Mouse (Mus musculus): ENCODE measurements around the gene Pdcd1lg2. TPM values are rescaled to one million over a fixed set of nuclear protein-coding genes. Genes with fewer than 3 reads are reported as not detected.
"Not testable (repeated sequence)": the region's sequence is repeated elsewhere in the genome, so short reads cannot be mapped to it uniquely, and the experiment has no call there.

Pdcd1lg2 gene
- polyA plus RNA-seq, 1 experiment, result not detected

- Histone ChIP-seq H3K79me2 (ENCODE audit: control insufficient read depth, insufficient read depth) (no peaks in the 10 kb centered on the region), H3K4me2 (ENCODE audit: low read depth) (no peak overlapping the region), H3K27me3 (ENCODE audit: control insufficient read depth, insufficient read depth, insufficient read length) (peaks cover 11% of the 10 kb centered on the region), H3K36me3 (ENCODE audit: control insufficient read depth, insufficient read depth) (no peaks in the 10 kb centered on the region), H3K4me3 (no peak overlapping the region), H3ac (ENCODE audit: control insufficient read depth, insufficient read length) (no peak overlapping the region)
- no peak for TF ChIP-seq MYOD1 (IDR thresholded peaks at IDR 0.05; ENCODE audit: control insufficient read depth in 1 of 3, insufficient read length in 2 of 3, low read depth in 2 of 3)
- no peak for TF ChIP-seq POLR2A (IDR thresholded peaks at IDR 0.05; ENCODE audit: insufficient read length, low read depth)
Measured at GRCm38 (mm10) chr19:29406042-29407017, 4.4 kb upstream of the Pdcd1lg2 start.

GRCm38 (mm10) chr19:29412476-29413420 is 2.0 kb downstream of the Pdcd1lg2 start:
- Histone ChIP-seq H3K27me3 (ENCODE audit: control insufficient read depth, insufficient read depth, insufficient read length) (peaks cover 6% of the 10 kb centered on the region), H3K79me2 (ENCODE audit: control insufficient read depth, insufficient read depth) (no peaks in the 10 kb centered on the region), H3K4me3 (no peak overlapping the region), H3K36me3 (ENCODE audit: control insufficient read depth, insufficient read depth) (no peaks in the 10 kb centered on the region), H3K4me2 (ENCODE audit: low read depth) (no peak overlapping the region), H3ac (ENCODE audit: control insufficient read depth, insufficient read length) (no peak overlapping the region)
- no peak for TF ChIP-seq CEBPB (IDR thresholded peaks at IDR 0.05; ENCODE audit: insufficient read depth, poor library complexity, severe bottlenecking)
- TF ChIP-seq POLR2A (IDR thresholded peaks at IDR 0.05; ENCODE audit: insufficient read length, low read depth), result no peak
- no peak for TF ChIP-seq SRF (IDR thresholded peaks at IDR 0.05; ENCODE audit: control insufficient read depth, insufficient read length, low read depth)
- no peak for TF ChIP-seq POLR2AphosphoS2 (IDR thresholded peaks at IDR 0.05; ENCODE audit: insufficient read length, low read depth)
- TF ChIP-seq TCF12 (IDR thresholded peaks at IDR 0.05; ENCODE audit: insufficient read depth, poor library complexity, severe bottlenecking), result no peak

GRCm38 (mm10) chr19:29414513-29414912 is 3.8 kb downstream of the Pdcd1lg2 start:
- H3ac ChIP-seq (ENCODE audit: control insufficient read depth, insufficient read length), result no peak overlapping the region
- no peak overlapping the region for H3K4me3 ChIP-seq
- no peak overlapping the region for H3K4me2 ChIP-seq (ENCODE audit: low read depth)
- TF ChIP-seq SRF (IDR thresholded peaks at IDR 0.05; ENCODE audit: control insufficient read depth, insufficient read length, low read depth) (no peak), CEBPB (IDR thresholded peaks at IDR 0.05; ENCODE audit: insufficient read depth, poor library complexity, severe bottlenecking) (no peak), USF1 (IDR thresholded peaks at IDR 0.05; ENCODE audit: low read depth) (no peak), E2F4 (IDR thresholded peaks at IDR 0.05; ENCODE audit: insufficient read depth) (no peak), TCF3 (IDR thresholded peaks at IDR 0.05; ENCODE audit: insufficient read length, low read depth) (no peak), REST (IDR thresholded peaks at IDR 0.05; ENCODE audit: insufficient read depth, insufficient read length) (no peak), MAX (IDR thresholded peaks at IDR 0.05; ENCODE audit: low read depth) (no peak), MYOD1 (IDR thresholded peaks at IDR 0.05; ENCODE audit: control insufficient read depth in 1 of 3, insufficient read length in 2 of 3, low read depth in 2 of 3) (no peak), MYOG (IDR thresholded peaks at IDR 0.05; ENCODE audit: control insufficient read depth in 1 of 3, insufficient read depth in 1 of 3, insufficient read length in 2 of 3, low read depth in 2 of 3) (no peak), TCF12 (IDR thresholded peaks at IDR 0.05; ENCODE audit: insufficient read depth, poor library complexity, severe bottlenecking) (no peak), POLR2A (IDR thresholded peaks at IDR 0.05; ENCODE audit: insufficient read length, low read depth) (no peak), POLR2AphosphoS2 (IDR thresholded peaks at IDR 0.05; ENCODE audit: insufficient read length, low read depth) (no peak)
- peaks cover 8% of the 10 kb centered on the region for H3K27me3 ChIP-seq (ENCODE audit: control insufficient read depth, insufficient read depth, insufficient read length)
- no peaks in the 10 kb centered on the region for H3K79me2 ChIP-seq (ENCODE audit: control insufficient read depth, insufficient read depth)
- H3K36me3 ChIP-seq (ENCODE audit: control insufficient read depth, insufficient read depth), result no peaks in the 10 kb centered on the region

GRCm38 (mm10) chr19:29414917-29415316 is 4.2 kb downstream of the Pdcd1lg2 start:
- not testable (repeated sequence) for H3ac ChIP-seq (ENCODE audit: control insufficient read depth, insufficient read length); H3K4me3 ChIP-seq; H3K79me2 ChIP-seq (ENCODE audit: control insufficient read depth, insufficient read depth); H3K4me2 ChIP-seq (ENCODE audit: low read depth); H3K36me3 ChIP-seq (ENCODE audit: control insufficient read depth, insufficient read depth); H3K27me3 ChIP-seq (ENCODE audit: control insufficient read depth, insufficient read depth, insufficient read length)

GRCm38 (mm10) chr19:29416393-29416902 is 5.7 kb downstream of the Pdcd1lg2 start:
- H3K4me2 ChIP-seq (ENCODE audit: low read depth), result no peak overlapping the region
- TF ChIP-seq E2F4 (IDR thresholded peaks at IDR 0.05; ENCODE audit: insufficient read depth) (no peak), MYOD1 (IDR thresholded peaks at IDR 0.05; ENCODE audit: control insufficient read depth in 1 of 3, insufficient read length in 2 of 3, low read depth in 2 of 3) (no peak), POLR2AphosphoS2 (IDR thresholded peaks at IDR 0.05; ENCODE audit: insufficient read length, low read depth) (no peak), TCF12 (IDR thresholded peaks at IDR 0.05; ENCODE audit: insufficient read depth, poor library complexity, severe bottlenecking) (no peak), CEBPB (IDR thresholded peaks at IDR 0.05; ENCODE audit: insufficient read depth, poor library complexity, severe bottlenecking) (no peak), POLR2A (IDR thresholded peaks at IDR 0.05; ENCODE audit: insufficient read length, low read depth) (no peak), TCF3 (IDR thresholded peaks at IDR 0.05; ENCODE audit: insufficient read length, low read depth) (no peak), SRF (IDR thresholded peaks at IDR 0.05; ENCODE audit: control insufficient read depth, insufficient read length, low read depth) (no peak), REST (IDR thresholded peaks at IDR 0.05; ENCODE audit: insufficient read depth, insufficient read length) (no peak), MYOG (IDR thresholded peaks at IDR 0.05; ENCODE audit: control insufficient read depth in 1 of 3, insufficient read depth in 1 of 3, insufficient read length in 2 of 3, low read depth in 2 of 3) (no peak), MAX (IDR thresholded peaks at IDR 0.05; ENCODE audit: low read depth) (no peak)
- no peaks in the 10 kb centered on the region for H3K79me2 ChIP-seq (ENCODE audit: control insufficient read depth, insufficient read depth)
- no peaks in the 10 kb centered on the region for H3K36me3 ChIP-seq (ENCODE audit: control insufficient read depth, insufficient read depth)
- peaks cover 5% of the 10 kb centered on the region for H3K27me3 ChIP-seq (ENCODE audit: control insufficient read depth, insufficient read depth, insufficient read length)
- no peak overlapping the region for H3K4me3 ChIP-seq
- H3ac ChIP-seq (ENCODE audit: control insufficient read depth, insufficient read length), result no peak overlapping the region
